Mouse (Mus musculus): ENCODE results near the gene Hdac4.

DNA sequence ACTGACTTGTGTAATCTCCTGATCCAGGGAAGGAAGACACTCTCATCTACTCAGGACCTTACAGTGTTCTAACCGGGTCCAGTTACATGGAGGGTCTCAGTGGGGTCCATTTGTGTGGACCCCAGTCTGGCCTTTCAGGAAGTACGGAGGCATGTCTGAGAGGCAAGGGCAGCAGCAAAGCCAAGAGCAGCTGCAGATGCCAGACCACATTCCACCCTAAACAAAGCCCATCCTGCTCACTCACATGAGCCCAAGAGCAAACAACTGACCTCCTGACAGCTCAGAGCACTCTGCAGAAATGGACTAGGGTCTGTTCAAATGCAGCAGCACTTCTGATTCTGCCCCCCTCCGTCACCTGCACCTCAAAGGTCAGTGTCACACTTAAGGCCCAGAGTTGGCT lies 18.3 kb downstream of the Hdac4 start:
- TF ChIP-seq CTCF (IDR thresholded peaks at IDR 0.05; ENCODE audit: insufficient read depth, low read length): no peak
- TF ChIP-seq POLR2A (IDR thresholded peaks at IDR 0.05; ENCODE audit: borderline replicate concordance, extremely low read depth, low read depth, low read length): no peak
